Mouse (Mus musculus): ENCODE results near the gene Cep250. TPM values are rescaled to one million over a fixed set of nuclear protein-coding genes. Genes with fewer than 3 reads are reported as not detected.

Gene Cep250
- total RNA-seq, 2 experiments from 2014 or later, result 4.0 to 8.5 TPM

Other genes starting within 250 kb of the Cep250 start
- 6.7 and 7.3 TPM in 2 replicates for gene Edem2, start 227.0 kb upstream of the Cep250 start, total RNA-seq (2015; ENCODE audit: low replicate concordance)
- 8.2 and 9.8 TPM in 2 replicates for gene Edem2, start 227.0 kb upstream of the Cep250 start, total RNA-seq (2017; ENCODE audit: low replicate concordance)
- gene Gm17581, start 220.6 kb upstream of the Cep250 start, total RNA-seq (2015; ENCODE audit: low replicate concordance), result not detected in 2 replicates
- gene Gm17581, start 220.6 kb upstream of the Cep250 start, total RNA-seq (2017; ENCODE audit: low replicate concordance), result not detected in 2 replicates
- not detected in 2 replicates for gene Procr, start 205.3 kb upstream of the Cep250 start, total RNA-seq (2015; ENCODE audit: low replicate concordance)
- 0.51 TPM in 1 of 2 replicates, not detected in the other for gene Procr, start 205.3 kb upstream of the Cep250 start, total RNA-seq (2017; ENCODE audit: low replicate concordance)
- not detected in 2 replicates for gene Mmp24, start 181.1 kb upstream of the Cep250 start, total RNA-seq (2015; ENCODE audit: low replicate concordance)
- not detected in 2 replicates for gene Mmp24, start 181.1 kb upstream of the Cep250 start, total RNA-seq (2017; ENCODE audit: low replicate concordance)
- gene BC029722, start 137.0 kb upstream of the Cep250 start, total RNA-seq (2015; ENCODE audit: low replicate concordance), result 1.3 and 3.8 TPM in 2 replicates
- gene BC029722, start 137.0 kb upstream of the Cep250 start, total RNA-seq (2017; ENCODE audit: low replicate concordance), result 2.4 and 3.5 TPM in 2 replicates
- 20.4 and 58.3 TPM in 2 replicates for gene Eif6, start 129.5 kb upstream of the Cep250 start, total RNA-seq (2015; ENCODE audit: low replicate concordance)
- gene Eif6, start 129.5 kb upstream of the Cep250 start, total RNA-seq (2017; ENCODE audit: low replicate concordance), result 17.0 and 22.2 TPM in 2 replicates
- not detected in 2 replicates for gene Fam83c, start 121.6 kb upstream of the Cep250 start, total RNA-seq (2015; ENCODE audit: low replicate concordance)
- not detected in 2 replicates for gene Fam83c, start 121.6 kb upstream of the Cep250 start, total RNA-seq (2017; ENCODE audit: low replicate concordance)
- gene Uqcc1, start 26.1 kb upstream of the Cep250 start, total RNA-seq (2015; ENCODE audit: low replicate concordance), result 6.7 and 7.9 TPM in 2 replicates
- 4.3 and 8.2 TPM in 2 replicates for gene Uqcc1, start 26.1 kb upstream of the Cep250 start, total RNA-seq (2017; ENCODE audit: low replicate concordance)
- not detected in 2 replicates for gene Gm15557, start 15.7 kb upstream of the Cep250 start, total RNA-seq (2015; ENCODE audit: low replicate concordance)
- not detected in 2 replicates for gene Gm15557, start 15.7 kb upstream of the Cep250 start, total RNA-seq (2017; ENCODE audit: low replicate concordance)
- gene Gdf5, start 11.1 kb upstream of the Cep250 start, total RNA-seq (2015; ENCODE audit: low replicate concordance), result not detected in 2 replicates
- gene Gdf5, start 11.1 kb upstream of the Cep250 start, total RNA-seq (2017; ENCODE audit: low replicate concordance), result not detected in 2 replicates
- gene 6430550D23Rik, start 51.5 kb downstream of the Cep250 start, total RNA-seq (2015; ENCODE audit: low replicate concordance), result not detected in 2 replicates
- 1.4 TPM in 1 of 2 replicates, not detected in the other for gene 6430550D23Rik, start 51.5 kb downstream of the Cep250 start, total RNA-seq (2017; ENCODE audit: low replicate concordance)
- gene Ergic3, start 51.6 kb downstream of the Cep250 start, total RNA-seq (2015; ENCODE audit: low replicate concordance), result 52.0 and 98.0 TPM in 2 replicates
- 11.4 and 17.8 TPM in 2 replicates for gene Ergic3, start 51.6 kb downstream of the Cep250 start, total RNA-seq (2017; ENCODE audit: low replicate concordance)
- not detected in 2 replicates for gene Fer1l4, start 96.5 kb downstream of the Cep250 start, total RNA-seq (2015; ENCODE audit: low replicate concordance)
- gene Fer1l4, start 96.5 kb downstream of the Cep250 start, total RNA-seq (2017; ENCODE audit: low replicate concordance), result not detected in 2 replicates
- gene Spag4, start 108.7 kb downstream of the Cep250 start, total RNA-seq (2015; ENCODE audit: low replicate concordance), result not detected in 2 replicates
- gene Spag4, start 108.7 kb downstream of the Cep250 start, total RNA-seq (2017; ENCODE audit: low replicate concordance), result not detected in 2 replicates
- 13.2 and 13.6 TPM in 2 replicates for gene Cpne1, start 155.5 kb downstream of the Cep250 start, total RNA-seq (2015; ENCODE audit: low replicate concordance)
- 6.4 and 16.7 TPM in 2 replicates for gene Cpne1, start 155.5 kb downstream of the Cep250 start, total RNA-seq (2017; ENCODE audit: low replicate concordance)
- gene Rbm12, start 155.5 kb downstream of the Cep250 start, total RNA-seq (2015; ENCODE audit: low replicate concordance), result 21.1 and 22.7 TPM in 2 replicates
- gene Rbm12, start 155.5 kb downstream of the Cep250 start, total RNA-seq (2017; ENCODE audit: low replicate concordance), result 8.8 and 9.5 TPM in 2 replicates
- 0.42 and 15.8 TPM in 2 replicates for gene Gm28036, start 170.6 kb downstream of the Cep250 start, total RNA-seq (2015; ENCODE audit: low replicate concordance)
- 5.3 and 14.0 TPM in 2 replicates for gene Gm28036, start 170.6 kb downstream of the Cep250 start, total RNA-seq (2017; ENCODE audit: low replicate concordance)
- 25.4 and 29.3 TPM in 2 replicates for gene Romo1, start 187.6 kb downstream of the Cep250 start, total RNA-seq (2015; ENCODE audit: low replicate concordance)
- 12.7 TPM in 1 of 2 replicates, not detected in the other for gene Romo1, start 187.6 kb downstream of the Cep250 start, total RNA-seq (2017; ENCODE audit: low replicate concordance)
- 6.3 and 17.8 TPM in 2 replicates for gene Nfs1, start 187.7 kb downstream of the Cep250 start, total RNA-seq (2015; ENCODE audit: low replicate concordance)
- 12.8 and 13.7 TPM in 2 replicates for gene Nfs1, start 187.7 kb downstream of the Cep250 start, total RNA-seq (2017; ENCODE audit: low replicate concordance)
- 528 and 548 TPM in 2 replicates for gene Rbm39, start 223.8 kb downstream of the Cep250 start, total RNA-seq (2015; ENCODE audit: low replicate concordance)
- gene Rbm39, start 223.8 kb downstream of the Cep250 start, total RNA-seq (2017; ENCODE audit: low replicate concordance), result 550 and 778 TPM in 2 replicates
- 12.7 and 13.6 TPM in 2 replicates for gene Phf20, start 240.0 kb downstream of the Cep250 start, total RNA-seq (2015; ENCODE audit: low replicate concordance)
- 7.1 and 15.3 TPM in 2 replicates for gene Phf20, start 240.0 kb downstream of the Cep250 start, total RNA-seq (2017; ENCODE audit: low replicate concordance)